Mouse (Mus musculus): ENCODE results near the gene Bptf. TPM values are rescaled to one million over a fixed set of nuclear protein-coding genes. Genes with fewer than 3 reads are reported as not detected.
A peak's percentile ranks its signal among the peaks of the same experiment; 100 is the strongest.
"Not testable (repeated sequence)": the region's sequence is repeated elsewhere in the genome, so short reads cannot be mapped to it uniquely, and the experiment has no call there.

The Bptf gene
- polyA plus RNA-seq, 1 experiment from 2014 or later, result 19.6 TPM

DNA sequence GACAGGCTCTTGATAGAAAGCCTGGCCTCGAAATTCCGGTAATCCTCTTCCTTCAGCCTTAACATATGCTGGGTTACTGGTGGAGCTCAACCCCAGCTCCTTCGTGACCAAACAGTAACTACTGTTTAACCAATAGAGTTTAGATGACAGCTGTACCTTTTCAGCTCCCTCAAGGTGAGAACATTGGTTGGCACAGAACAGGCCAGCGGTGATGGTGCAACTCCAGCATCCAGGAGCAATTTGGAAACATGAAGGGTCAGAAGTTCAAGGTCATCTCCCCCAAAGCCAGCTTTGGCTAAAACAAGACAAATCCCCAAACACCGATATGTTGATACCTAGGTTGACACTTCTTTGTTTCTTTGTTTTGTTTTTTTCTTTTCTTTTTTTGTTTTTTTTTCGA, 103.2 kb downstream of the Bptf start:
- H3K36me3 ChIP-seq, result peaks cover 5% of the 10 kb centered on the region; the same call in 1 of the 2 replicates
- peaks cover 7% of the 10 kb centered on the region; the same call in 1 of the 2 replicates for H3K27me3 ChIP-seq (replicated peaks)
- no peaks in the 10 kb centered on the region for H3K9me3 ChIP-seq (replicated peaks)
- peak overlapping the region; percentile 82 for H3K4me3 ChIP-seq
- no peak overlapping the region for H3K27ac ChIP-seq (ENCODE audit: poor library complexity, severe bottlenecking)
- H3K4me1 ChIP-seq (replicated peaks), result peaks cover 20% of the 10 kb centered on the region
- H3K9ac ChIP-seq, result peak overlapping the region; percentile 84; the same call in 1 of the 2 replicates
- 65% methylated on average over 6 of the region's 6 CpGs for WGBS
- no peak for ATAC-seq (ENCODE audit: insufficient number of reproducible peaks, low FRiP score)
- peak overlapping the region; percentile 99 for H3K4me2 ChIP-seq

DNA sequence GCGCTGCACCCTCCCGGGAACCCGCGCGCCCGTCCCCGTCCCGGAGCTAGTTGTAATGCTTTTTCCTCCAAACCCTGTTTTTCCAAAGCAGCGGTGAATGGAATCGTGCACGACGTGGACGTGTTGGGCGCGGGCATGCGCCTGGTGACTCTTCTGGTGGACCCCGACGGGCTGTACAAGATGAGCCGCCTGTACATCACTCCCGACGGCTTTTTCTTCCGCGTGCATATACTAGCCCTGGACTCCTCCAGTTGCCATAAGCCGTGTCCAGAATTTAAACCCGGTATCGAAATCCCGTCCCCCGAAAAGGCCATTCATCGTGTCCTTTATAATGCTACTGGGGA, 103.7 kb downstream of the Bptf start:
- H3K27ac ChIP-seq (ENCODE audit: poor library complexity, severe bottlenecking), result peak overlapping the region; percentile 44; the same call in 1 of the 2 replicates
- peak overlapping the region; percentile 99 for H3K4me2 ChIP-seq
- peaks cover 20% of the 10 kb centered on the region for H3K4me1 ChIP-seq (replicated peaks)
- peak overlapping the region; percentile 84 for H3K9ac ChIP-seq
- WGBS, result 5% methylated on average over 29 of the region's 29 CpGs
- H3K9me3 ChIP-seq (replicated peaks), result no peaks in the 10 kb centered on the region
- H3K27me3 ChIP-seq (replicated peaks), result peaks cover 7% of the 10 kb centered on the region; the same call in 1 of the 2 replicates
- H3K36me3 ChIP-seq, result peaks cover 5% of the 10 kb centered on the region; the same call in 1 of the 2 replicates
- peak overlapping the region; percentile 82 for H3K4me3 ChIP-seq
- peak; percentile 59 for ATAC-seq (ENCODE audit: insufficient number of reproducible peaks, low FRiP score)

DNA sequence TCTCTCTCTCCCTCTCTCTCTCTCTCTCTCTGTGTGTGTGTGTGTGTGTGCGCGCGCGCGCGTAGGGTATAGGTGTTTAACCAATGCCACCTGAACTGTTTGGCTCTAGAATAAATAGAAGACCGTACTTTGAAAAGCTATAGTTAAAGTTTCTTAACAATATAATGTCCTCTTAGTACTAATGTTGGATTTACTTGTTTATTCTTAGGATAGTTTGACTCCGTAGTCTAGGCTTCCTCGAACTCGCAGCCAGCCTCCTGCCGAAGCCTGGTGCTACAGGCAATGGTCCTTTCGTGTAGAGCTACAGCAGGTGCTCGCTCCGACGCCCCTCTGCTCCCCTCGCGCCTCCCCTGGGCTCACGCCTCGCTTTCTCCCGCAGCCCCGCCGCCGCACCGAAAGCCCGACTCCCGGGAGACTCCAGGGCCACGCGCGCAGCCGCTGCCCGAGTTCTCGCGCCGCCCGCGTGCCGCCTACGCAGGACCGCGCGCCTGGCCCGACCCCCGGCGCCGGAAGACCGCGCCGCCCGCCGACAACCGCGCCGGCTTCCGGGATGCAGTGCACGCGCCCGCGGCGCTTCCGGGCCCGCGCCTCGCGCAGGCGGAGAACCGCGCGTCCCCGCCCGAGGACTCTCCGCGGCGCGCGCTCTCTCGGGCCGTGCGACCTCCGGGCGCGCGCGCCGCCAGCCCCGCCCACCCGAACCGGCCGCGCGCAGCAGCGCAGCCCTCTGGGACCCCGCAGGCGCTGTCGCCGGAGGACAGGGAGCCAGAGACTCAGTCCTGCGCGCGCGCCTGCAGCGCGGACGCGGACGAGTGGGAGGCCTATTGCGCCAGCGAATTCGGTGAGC, 104.3 kb downstream of the Bptf start:
- WGBS, result 4% methylated on average over 107 of the region's 107 CpGs

DNA sequence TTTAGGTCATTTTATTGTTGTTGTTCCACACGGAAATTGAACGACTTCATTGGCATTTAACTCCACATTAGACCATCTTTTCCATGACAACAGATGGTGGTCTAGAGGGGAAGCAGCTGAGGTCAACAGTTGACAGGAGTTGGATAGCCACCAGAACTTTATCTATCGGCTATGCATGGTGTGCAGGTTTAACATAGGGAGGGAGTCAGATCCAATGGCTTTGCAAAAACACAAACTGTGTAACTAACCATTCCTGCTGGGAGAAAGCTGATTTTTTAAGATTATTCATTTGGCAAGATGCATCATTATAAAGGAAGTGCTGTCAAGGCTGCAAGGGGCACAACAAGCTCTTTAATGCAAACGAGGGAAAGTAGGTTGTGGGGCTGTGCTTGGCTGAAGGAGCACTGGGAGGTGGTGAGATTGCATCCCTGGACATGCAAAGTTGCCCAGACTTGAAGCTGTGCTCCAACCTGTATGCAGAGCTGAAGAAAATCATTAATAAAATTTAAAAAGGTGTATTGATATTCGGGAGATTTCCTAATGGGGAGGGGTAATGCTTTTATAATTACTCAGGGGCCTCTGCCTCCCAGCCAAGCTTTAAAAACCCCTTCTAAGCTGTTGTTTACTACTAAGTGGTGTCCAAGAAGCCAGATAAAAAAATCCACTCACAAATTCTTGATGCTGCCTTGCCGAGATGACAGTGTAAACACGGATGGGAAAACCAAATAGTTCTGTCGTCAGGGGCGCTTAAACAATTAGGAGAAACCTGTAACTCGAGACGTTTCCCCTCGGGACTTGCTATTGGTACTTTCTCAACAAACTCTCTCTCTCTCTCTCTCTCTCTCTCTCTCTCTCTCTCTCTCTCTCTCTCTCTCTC, 105.1 kb downstream of the Bptf start:
- 10% methylated on average over 12 of the region's 12 CpGs for WGBS
- no peak overlapping the region for H3K27ac ChIP-seq (ENCODE audit: poor library complexity, severe bottlenecking)
- peaks cover 10% of the 10 kb centered on the region for H3K27me3 ChIP-seq (replicated peaks)
- H3K4me3 ChIP-seq, result peak overlapping the region; percentile 82
- H3K4me1 ChIP-seq (replicated peaks), result peaks cover 20% of the 10 kb centered on the region
- H3K36me3 ChIP-seq, result no peaks in the 10 kb centered on the region
- H3K4me2 ChIP-seq, result peak overlapping the region; percentile 99
- no peaks in the 10 kb centered on the region for H3K9me3 ChIP-seq (replicated peaks)
- no peak overlapping the region for H3K9ac ChIP-seq
- ATAC-seq (ENCODE audit: insufficient number of reproducible peaks, low FRiP score), result no peak

More for the DNA sequence above, 104.3 kb downstream of the Bptf start:
- H3K27ac ChIP-seq (ENCODE audit: poor library complexity, severe bottlenecking), result peak overlapping the region; percentile 65
- peak; percentile 90 for ATAC-seq (ENCODE audit: insufficient number of reproducible peaks, low FRiP score)
- H3K4me2 ChIP-seq, result peak overlapping the region; percentile 99
- no peaks in the 10 kb centered on the region for H3K9me3 ChIP-seq (replicated peaks)
- H3K9ac ChIP-seq, result peak overlapping the region; percentile 84
- peaks cover 20% of the 10 kb centered on the region for H3K4me1 ChIP-seq (replicated peaks)
- H3K36me3 ChIP-seq, result peaks cover 4% of the 10 kb centered on the region; the same call in 1 of the 2 replicates
- peak overlapping the region; percentile 82 for H3K4me3 ChIP-seq
- peaks cover 9% of the 10 kb centered on the region for H3K27me3 ChIP-seq (replicated peaks)

GRCm38 (mm10) chr11:107025411-107026321, 106.3 kb downstream of the Bptf start, which contains the start of gene 1810010H24Rik:
Gene 1810010H24Rik, plus strand, starts transcription at chr11:107025681.
- peak within 1 kb of the TSS; percentile 62 for H3K9ac ChIP-seq
- no peak for ATAC-seq (ENCODE audit: insufficient number of reproducible peaks, low FRiP score)
- under 1% methylated on average over 45 of the region's 45 CpGs for WGBS
- peaks cover 16% of the 10 kb centered on the region for H3K4me1 ChIP-seq (replicated peaks)
- peak within 1 kb of the TSS; percentile 82 for H3K4me3 ChIP-seq
- H3K4me2 ChIP-seq, result peak within 1 kb of the TSS; percentile 99
- H3K27me3 ChIP-seq (replicated peaks), result peaks cover 10% of the 10 kb centered on the region
- no peaks in the 10 kb centered on the region for H3K36me3 ChIP-seq
- H3K27ac ChIP-seq (ENCODE audit: poor library complexity, severe bottlenecking), result no peak within 1 kb of the TSS
- no peaks in the 10 kb centered on the region for H3K9me3 ChIP-seq (replicated peaks)

DNA sequence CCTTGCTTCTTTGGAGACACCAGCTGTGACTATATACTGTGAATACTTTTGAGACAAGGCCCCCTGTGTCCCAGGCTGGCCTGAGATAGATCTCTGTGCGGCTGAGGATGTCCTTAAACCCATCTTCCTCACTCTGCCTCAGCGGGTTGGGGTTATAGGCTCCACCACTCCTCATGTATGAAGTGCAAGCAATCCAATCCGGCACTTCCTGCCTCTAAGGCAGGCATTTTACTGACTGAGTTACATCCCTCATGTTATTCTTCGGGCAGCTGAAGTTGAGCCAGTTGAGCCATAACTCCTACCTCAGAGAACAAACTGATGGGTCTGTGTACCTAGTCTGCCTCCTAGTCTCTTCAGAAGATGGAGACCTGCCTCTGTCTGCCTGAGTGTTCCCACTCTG, 107.5 kb downstream of the Bptf start:
- no peak for ATAC-seq (ENCODE audit: insufficient number of reproducible peaks, low FRiP score)
- H3K4me1 ChIP-seq (replicated peaks), result peaks cover 16% of the 10 kb centered on the region
- H3K4me2 ChIP-seq, result peak overlapping the region; percentile 99
- no peak overlapping the region for H3K27ac ChIP-seq (ENCODE audit: poor library complexity, severe bottlenecking)
- H3K4me3 ChIP-seq, result no peak overlapping the region
- peaks cover 10% of the 10 kb centered on the region for H3K27me3 ChIP-seq (replicated peaks)
- H3K9me3 ChIP-seq (replicated peaks), result no peaks in the 10 kb centered on the region
- no peak overlapping the region for H3K9ac ChIP-seq
- no peaks in the 10 kb centered on the region for H3K36me3 ChIP-seq
- 48% methylated on average over 4 of the region's 4 CpGs for WGBS

DNA sequence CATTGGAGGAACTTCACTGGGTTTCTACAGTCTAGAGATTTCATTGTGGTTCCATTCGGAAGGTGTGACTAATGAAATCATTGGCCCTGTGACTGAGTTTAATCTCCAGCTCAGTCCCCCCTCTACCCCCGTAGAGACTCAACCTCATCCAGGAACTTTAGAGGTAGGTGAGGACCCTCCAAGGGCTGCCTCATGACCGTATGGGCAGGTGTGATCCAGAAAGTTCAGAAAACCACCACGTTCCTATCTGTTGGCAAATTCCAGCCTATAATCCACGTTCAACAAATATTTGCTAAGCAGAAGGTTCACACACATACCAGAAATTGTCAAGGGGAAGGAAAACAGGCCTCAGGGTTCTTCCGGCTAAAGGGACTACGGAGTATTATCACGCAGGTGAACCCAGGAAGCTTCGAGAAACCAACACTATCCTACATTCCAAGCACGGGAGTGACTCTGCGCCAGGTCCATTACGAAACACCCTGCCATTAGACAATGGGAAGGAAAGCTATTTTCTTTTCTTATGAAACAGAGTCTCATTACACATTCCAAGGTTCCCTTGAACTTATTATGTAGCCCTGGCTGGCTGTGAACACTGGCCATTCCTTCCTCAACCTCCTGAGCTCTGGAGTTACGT, 109.8 kb downstream of the Bptf start:
- H3K4me3 ChIP-seq, result no peak overlapping the region
- H3K27ac ChIP-seq (ENCODE audit: poor library complexity, severe bottlenecking), result no peak overlapping the region
- H3K4me1 ChIP-seq (replicated peaks), result peaks cover 16% of the 10 kb centered on the region
- ATAC-seq (ENCODE audit: insufficient number of reproducible peaks, low FRiP score), result no peak
- peaks cover 10% of the 10 kb centered on the region for H3K27me3 ChIP-seq (replicated peaks)
- H3K9me3 ChIP-seq (replicated peaks), result no peaks in the 10 kb centered on the region
- WGBS, result 84% methylated on average over 13 of the region's 13 CpGs
- H3K36me3 ChIP-seq, result no peaks in the 10 kb centered on the region
- no peak overlapping the region for H3K9ac ChIP-seq
- no peak overlapping the region for H3K4me2 ChIP-seq

- H3K27ac ChIP-seq (ENCODE audit: poor library complexity, severe bottlenecking); ATAC-seq (ENCODE audit: insufficient number of reproducible peaks, low FRiP score); H3K4me3 ChIP-seq; H3K36me3 ChIP-seq; H3K27me3 ChIP-seq (replicated peaks); H3K9me3 ChIP-seq (replicated peaks); H3K4me2 ChIP-seq; H3K4me1 ChIP-seq (replicated peaks); H3K9ac ChIP-seq: not testable (repeated sequence)
- 92% methylated on average over 5 of the region's 5 CpGs for WGBS
These were observed 112.2 kb downstream of the Bptf start for GRCm38 (mm10) chr11:107019722-107020121.

DNA sequence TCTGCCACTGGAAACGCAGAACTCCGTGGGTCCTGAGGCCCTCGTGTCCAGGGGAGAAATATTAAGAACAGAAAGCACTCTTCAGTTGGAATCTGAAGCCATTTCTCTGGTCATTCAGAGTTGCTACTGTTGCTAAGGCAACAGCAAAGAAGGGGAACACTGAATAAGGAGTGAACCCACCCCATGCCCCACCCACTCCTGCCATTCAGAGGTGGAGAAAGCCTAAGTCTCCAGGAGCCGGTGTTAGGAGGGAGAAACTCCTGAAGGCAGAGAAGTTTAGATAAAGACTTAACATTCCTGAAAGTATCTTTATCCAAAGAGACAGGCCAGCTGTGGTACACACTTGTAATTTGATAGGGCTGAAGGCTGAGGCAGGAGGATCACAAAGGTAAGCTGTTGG, 112.6 kb downstream of the Bptf start:
- Histone ChIP-seq H3K36me3 (no peaks in the 10 kb centered on the region), H3K4me2 (no peak overlapping the region), H3K4me1 (replicated peaks) (no peaks in the 10 kb centered on the region), H3K27me3 (replicated peaks) (peaks cover 8% of the 10 kb centered on the region), H3K27ac (ENCODE audit: poor library complexity, severe bottlenecking) (no peak overlapping the region), H3K9me3 (replicated peaks) (no peaks in the 10 kb centered on the region), H3K4me3 (no peak overlapping the region), H3K9ac (no peak overlapping the region)
- 59% methylated on average over 4 of the region's 4 CpGs for WGBS
- ATAC-seq (ENCODE audit: insufficient number of reproducible peaks, low FRiP score), result no peak

- H3K4me1 ChIP-seq (replicated peaks), result no peaks in the 10 kb centered on the region
- no peaks in the 10 kb centered on the region for H3K9me3 ChIP-seq (replicated peaks)
- peaks cover 3% of the 10 kb centered on the region; the same call in 1 of the 2 replicates for H3K27me3 ChIP-seq (replicated peaks)
- ATAC-seq (ENCODE audit: insufficient number of reproducible peaks, low FRiP score), result no peak
- WGBS, result 23% methylated on average over 8 of the region's 8 CpGs
- H3K4me3 ChIP-seq, result no peak overlapping the region
- no peak overlapping the region for H3K4me2 ChIP-seq
- H3K36me3 ChIP-seq, result no peaks in the 10 kb centered on the region
- no peak overlapping the region for H3K27ac ChIP-seq (ENCODE audit: poor library complexity, severe bottlenecking)
- H3K9ac ChIP-seq, result no peak overlapping the region
These were observed 113.3 kb downstream of the Bptf start for GRCm38 (mm10) chr11:107018606-107019005.

All from heart, embryonic 12.5 days (tissue).